In genomic region chr6:24907824-24908223, GRCm38 (mm10) we compare ENCODE assay signal across 21 mouse cellular contexts. TPM values are rescaled to one million over a fixed set of nuclear protein-coding genes. Genes with fewer than 3 reads are reported as not detected.
A peak's percentile ranks its signal among the peaks of the same experiment; 100 is the strongest.
DNase-seq lines count a peak whose midpoint lies in the region; ATAC-seq and TF ChIP-seq lines count a peak whose summit lies in the region.
"Had no signal": no experiment of that assay in that cellular context is flagged by ENCODE, and none has a peak within 500 bp of the region (broad histone marks: within the 10 kb centered on the region; RNA-seq: fewer than 3 reads in every experiment).

No protein-coding gene starts in this region.

- H3K9me3 ChIP-seq in lung, embryonic 14.5 days (ENCODE audit: low read depth, low read length): no peaks in the 10 kb centered on the region
- H3K9me3 ChIP-seq: G1E had no signal

- H3K4me3 ChIP-seq in lung, embryonic 14.5 days (ENCODE audit: low read depth, low read length): no peak overlapping the region
- H3K4me3 ChIP-seq in lung, adult 2 months (replicated peaks; ENCODE audit: extremely low read depth, low read depth, low read length): no peak overlapping the region

- WGBS in lung, embryonic 14.5 days: 53% methylated on average over 2 of the region's 2 CpGs
- WGBS in lung, adult 2 months: 64% methylated on average over 2 of the region's 2 CpGs

- no peak overlapping the region for H3K4me2 ChIP-seq in lung, embryonic 14.5 days

- no peaks in the 10 kb centered on the region for H3K4me1 ChIP-seq in lung, embryonic 14.5 days (ENCODE audit: insufficient read depth)
- no peaks in the 10 kb centered on the region for H3K4me1 ChIP-seq in lung, adult 2 months (ENCODE audit: control insufficient read depth, insufficient read depth, low read length)

- no peak overlapping the region for H3K27ac ChIP-seq in lung, embryonic 14.5 days (ENCODE audit: low read depth)

- H3K36me3 ChIP-seq in lung, embryonic 14.5 days (ENCODE audit: insufficient read depth): no peaks in the 10 kb centered on the region
- H3K36me3 ChIP-seq: G1E had no signal

- DNase-seq in lung, embryonic 14.5 days: peak; percentile 57
- no peak for DNase-seq in lung, postnatal 25 days (ENCODE audit: low spot score)
- peak; percentile 3 for DNase-seq in lung, postnatal 10 days
- no peak for DNase-seq in lung, adult 2 months
- DNase-seq: adrenal gland, adult 2 months; adrenal gland, adult 8-10 months; adrenal gland, postnatal 10 days; adrenal gland, postnatal 14 days; adrenal gland, postnatal 25 days; adrenal gland, postnatal 36 days; B cell, adult 2 months; cerebellum, adult 11 months; cerebellum, adult 11-12 months; cerebellum, adult 18-20 months had no signal

- H3K27me3 ChIP-seq in lung, embryonic 14.5 days (ENCODE audit: insufficient read depth, low read length): no peaks in the 10 kb centered on the region
- H3K27me3 ChIP-seq: CH12.LX, Patski had no signal

- ATAC-seq in lung, embryonic 14.5 days (ENCODE audit: insufficient read depth): peak; percentile 78; the same call in 1 of the 2 replicates
- ATAC-seq: activated CD4-positive, CD25-positive, alpha-beta regulatory T cell, adult 4 months; CD4-positive, CD25-positive, alpha-beta regulatory T cell, adult 4 months; Patski had no signal

- no peak for TF ChIP-seq CTCF in lung, embryonic 14.5 days (IDR thresholded peaks at IDR 0.05; ENCODE audit: low read depth)
- no peak for TF ChIP-seq CTCF in lung, adult 2 months (IDR thresholded peaks at IDR 0.05; ENCODE audit: insufficient read depth, low read length)

- no peak for TF ChIP-seq POLR2A in lung, adult 2 months (IDR thresholded peaks at IDR 0.05; ENCODE audit: borderline replicate concordance, extremely low read depth, low read depth, low read length)

- H3K9ac ChIP-seq in lung, embryonic 14.5 days: no peak overlapping the region

RNA-seq across cellular contexts. Expression of gene Tmem229a, which starts 48.3 kb away (rescaled TPM):
- 0.11 and 0.22 TPM in 2 replicates for polyA plus RNA-seq in lung, embryonic 14.5 days (2014; fragmentation: Nextera tagmentation; extraction: Ambion mirVana)
- polyA plus RNA-seq in lung, adult 2 months (2012; rRNA removed): 0.14 and 0.15 TPM in 2 replicates
- polyA plus RNA-seq: C2C12; CD4-positive, CD25-positive, alpha-beta regulatory T cell, adult 4 months; G1E; Patski had no signal

RNA-seq across cellular contexts. Expression of gene Hyal5, which starts 50.0 kb away (rescaled TPM):
- polyA plus RNA-seq in lung, embryonic 14.5 days (2014; fragmentation: Nextera tagmentation; extraction: Ambion mirVana): not detected in 2 replicates
- not detected in 2 replicates for polyA plus RNA-seq in lung, adult 2 months (2012; rRNA removed)
- polyA plus RNA-seq: activated CD4-positive, CD25-positive, alpha-beta regulatory T cell, adult 4 months; adrenal gland, adult 2 months; brain, embryonic 14.5 days; C2C12; CD4-positive, CD25-positive, alpha-beta regulatory T cell, adult 4 months; G1E; Patski had no signal

Comparison
In these comparisons a context has a peak if more than half of its experiments do, and no peak if none do; other contexts are left out.
1. DNase-seq: peak in lung, embryonic 14.5 days (single experiment) and lung, postnatal 10 days (single experiment); none in lung, postnatal 25 days (single experiment) and lung, adult 2 months (single experiment).